Mouse (Mus musculus) lung, embryonic 14.5 days (tissue): Measurements from ENCODE around the gene Fermt3. TPM values are rescaled to one million over a fixed set of nuclear protein-coding genes. Genes with fewer than 3 reads are reported as not detected.
"Not testable (repeated sequence)": the region's sequence is repeated elsewhere in the genome, so short reads cannot be mapped to it uniquely, and the experiment has no call there.

Experiments used
- ATAC-seq: fragments of 200-750 bp; cut with Nextera tagmentation; 2 replicates; pipeline ENCODE4 v1.8.0; 2017; ENCODE audit warnings: mild to moderate bottlenecking, moderate TSS enrichment, moderate library complexity; ENCODE audit not compliant: insufficient read depth
- DNase-seq: peaks from one replicate; pipeline ENCODE4 v3.0.0-alpha.2; 2015
- H3K27ac ChIP-seq: fragments of 300-500 bp; sonication (generic); 2 replicates; pipeline ENCODE4 v1.5.1; 2014; ENCODE audit warnings: low read depth, mild to moderate bottlenecking, moderate library complexity
- H3K27me3 ChIP-seq: fragments of 300-500 bp; sonication (generic); 2 replicates; pipeline ENCODE4 v1.6.1; 2014; ENCODE audit warnings: low read length, control low read depth; ENCODE audit not compliant: insufficient read depth
- H3K36me3 ChIP-seq: fragments of 300-500 bp; sonication (generic); 2 replicates; pipeline ENCODE4 v1.6.1; 2014; ENCODE audit warnings: control low read depth; ENCODE audit not compliant: insufficient read depth
- H3K4me1 ChIP-seq: fragments of 300-500 bp; sonication (generic); 2 replicates; pipeline ENCODE4 v1.6.1; 2014; ENCODE audit warnings: antibody characterized with exemption, control low read depth; ENCODE audit not compliant: insufficient read depth
- H3K4me2 ChIP-seq: fragments of 300-500 bp; sonication (generic); 2 replicates; pipeline ENCODE4 v1.6.1; 2014; ENCODE audit warnings: mild to moderate bottlenecking
- H3K4me3 ChIP-seq: fragments of 300-500 bp; sonication (generic); 2 replicates; pipeline ENCODE4 v1.5.1; 2014; ENCODE audit warnings: low read depth, low read length
- H3K9ac ChIP-seq: fragments of 300-500 bp; sonication (generic); 2 replicates; pipeline ENCODE4 v1.6.1; 2014
- H3K9me3 ChIP-seq: fragments of 300-500 bp; sonication (generic); 2 replicates; pipeline ENCODE4 v1.6.1; 2016; ENCODE audit warnings: low read depth, low read length, control low read depth
- CTCF ChIP-seq: IDR thresholded peaks from 2 replicates; pipeline ENCODE4 v1.5.1; 2016; ENCODE audit warnings: antibody characterized with exemption, low read depth
- WGBS: fragments of 180-500 bp; shearing (Covaris S2); extraction: QIAGEN DNeasy Blood & Tissue Kit; methylation state at CpG from one replicate; pipeline ENCODE4 v1.1.7; 2014; 5-methylcytosine and 5-hydroxymethylcytosine counted together
- polyA plus RNA-seq: library from polyadenylated mRNA; unstranded; fragments of >200 nt; fragmentation: Nextera tagmentation; extraction: Ambion mirVana; gene quantifications from 2 replicates; pipeline ENCODE4 v1.2.1, GENCODE M21; 2014

The Fermt3 gene
- polyA plus RNA-seq, 1 experiment from 2014 or later, result 8.6 TPM

DNA sequence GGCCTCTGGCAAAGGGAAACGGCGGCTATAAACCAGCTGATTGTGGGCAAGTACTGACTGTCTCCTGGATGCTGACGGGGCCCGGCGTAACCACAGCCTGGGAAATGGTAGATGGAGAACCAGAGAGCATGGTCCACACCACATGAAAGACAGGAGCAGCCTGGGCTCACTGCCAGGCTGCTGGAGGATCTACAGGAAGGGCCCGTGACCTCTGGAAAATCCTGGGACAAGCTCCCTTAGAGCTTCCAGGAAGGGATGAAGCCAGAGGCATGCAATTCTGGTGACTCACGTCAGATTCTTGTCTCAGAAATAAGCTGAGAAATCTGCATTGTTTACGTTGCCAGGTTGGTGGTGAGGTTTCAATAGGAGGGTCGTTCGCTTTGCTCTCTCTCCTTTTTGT, 35.5 kb upstream of the Fermt3 start:
- peak; percentile 85 for DNase-seq
- Histone ChIP-seq H3K4me3 (no peak overlapping the region), H3K27ac (no peak overlapping the region), H3K27me3 (no peaks in the 10 kb centered on the region), H3K9ac (no peak overlapping the region), H3K9me3 (no peaks in the 10 kb centered on the region), H3K4me1 (peaks cover 15% of the 10 kb centered on the region), H3K36me3 (no peaks in the 10 kb centered on the region), H3K4me2 (no peak overlapping the region)
- 45% methylated on average over 10 of the region's 10 CpGs for WGBS
- TF ChIP-seq CTCF, result no peak
- no peak for ATAC-seq

DNA sequence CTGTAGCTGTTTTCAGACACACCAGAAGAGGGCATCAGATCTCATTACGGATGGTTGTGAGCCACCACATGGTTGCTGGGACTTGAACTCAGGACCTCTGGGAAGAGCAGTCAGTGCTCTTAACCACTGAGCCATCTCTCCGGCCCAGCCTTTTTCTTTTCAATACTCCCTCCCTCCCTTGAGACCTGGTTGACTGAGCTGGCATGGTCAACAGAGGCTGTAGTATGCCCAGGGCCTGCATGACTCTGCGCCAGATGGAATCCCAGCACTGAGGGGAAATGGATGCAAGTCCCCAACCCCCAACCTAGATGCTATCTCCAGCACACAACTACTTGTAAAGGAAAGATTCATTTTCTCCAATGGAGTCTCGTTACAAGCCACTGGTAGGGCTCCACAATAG, 34.1 kb upstream of the Fermt3 start:
- not testable (repeated sequence) for DNase-seq, H3K9me3 ChIP-seq, H3K27me3 ChIP-seq, H3K27ac ChIP-seq, H3K4me3 ChIP-seq, H3K36me3 ChIP-seq, ATAC-seq, H3K4me2 ChIP-seq, H3K9ac ChIP-seq
- peaks cover 15% of the 10 kb centered on the region for H3K4me1 ChIP-seq
- 82% methylated on average over 4 of the region's 4 CpGs for WGBS

DNA sequence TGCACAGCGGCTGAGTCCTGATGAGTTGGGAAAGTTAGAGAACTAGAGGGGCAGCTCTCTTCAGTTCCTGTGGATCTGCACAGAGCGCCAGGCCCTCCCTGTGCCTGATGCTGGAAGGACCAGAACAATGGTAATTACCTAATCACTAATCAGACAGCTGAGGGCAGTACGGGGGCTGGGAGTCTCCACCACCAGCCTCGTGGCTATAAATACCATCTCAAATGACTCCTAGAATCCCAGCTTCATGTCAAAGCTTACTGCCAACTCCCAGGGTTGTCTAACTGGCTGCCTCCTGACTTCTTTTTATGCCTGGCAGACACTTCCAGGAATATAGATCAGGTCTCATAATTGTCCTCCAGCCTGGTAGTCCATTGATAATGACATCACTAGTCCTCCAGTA, 25.4 kb upstream of the Fermt3 start:
- Histone ChIP-seq H3K27me3 (no peaks in the 10 kb centered on the region), H3K4me2 (no peak overlapping the region), H3K4me3 (no peak overlapping the region), H3K4me1 (peaks cover 3% of the 10 kb centered on the region; the same call in 1 of the 2 replicates), H3K36me3 (no peaks in the 10 kb centered on the region), H3K27ac (no peak overlapping the region), H3K9me3 (no peaks in the 10 kb centered on the region), H3K9ac (no peak overlapping the region)
- ATAC-seq (no peak), DNase-seq (no peak)
- WGBS, result 57% methylated on average over 4 of the region's 4 CpGs
- no peak for TF ChIP-seq CTCF

DNA sequence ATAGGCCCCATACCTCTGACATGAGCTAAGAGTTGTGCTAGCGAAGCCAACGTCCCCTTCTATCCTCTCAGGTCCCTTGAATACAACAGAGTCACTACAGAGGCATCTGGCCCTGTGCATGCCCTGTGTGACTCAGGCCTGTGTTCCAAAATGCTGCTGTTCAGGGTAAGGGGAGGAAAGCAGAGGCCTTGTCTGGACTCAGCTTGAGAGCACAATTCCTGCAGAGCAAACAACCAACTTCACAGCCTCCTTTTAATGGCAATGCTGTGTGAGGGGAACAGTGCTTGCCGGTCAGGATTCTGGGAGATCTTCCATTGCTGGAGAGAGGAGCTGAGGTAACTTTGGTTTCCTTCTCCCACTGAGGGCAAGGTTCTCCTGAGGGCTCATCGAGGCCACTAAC, 25.0 kb upstream of the Fermt3 start:
- DNase-seq, result no peak
- Histone ChIP-seq H3K4me3 (no peak overlapping the region), H3K4me1 (peaks cover 3% of the 10 kb centered on the region; the same call in 1 of the 2 replicates), H3K4me2 (no peak overlapping the region), H3K27ac (no peak overlapping the region), H3K9me3 (no peaks in the 10 kb centered on the region), H3K9ac (no peak overlapping the region), H3K36me3 (no peaks in the 10 kb centered on the region), H3K27me3 (no peaks in the 10 kb centered on the region)
- ATAC-seq, result no peak
- WGBS, result 63% methylated on average over 4 of the region's 4 CpGs
- TF ChIP-seq CTCF, result no peak

DNA sequence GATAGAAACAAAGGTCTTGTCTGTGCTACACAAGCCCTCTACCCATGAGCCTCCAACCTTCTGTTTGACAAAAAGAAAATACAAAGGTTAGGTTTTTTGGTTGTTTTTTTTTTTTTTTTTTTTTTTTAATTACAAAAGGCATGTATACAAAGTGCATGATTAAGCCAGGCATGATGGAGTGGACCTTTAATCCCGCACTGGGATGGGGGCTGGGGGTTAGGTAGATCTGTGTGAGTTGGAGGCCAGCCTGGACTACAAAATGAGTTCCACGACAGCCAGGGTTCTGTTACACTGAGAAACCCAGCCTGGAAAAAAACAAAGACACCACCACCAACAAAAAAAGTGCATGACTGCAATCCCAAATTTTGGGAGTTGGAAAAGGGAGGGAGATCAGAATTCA, 21.9 kb upstream of the Fermt3 start:
- H3K4me2 ChIP-seq, result peak overlapping the region; percentile 84
- H3K4me1 ChIP-seq, result peaks cover 21% of the 10 kb centered on the region
- H3K4me3 ChIP-seq, result peak overlapping the region; percentile 55; the same call in 1 of the 2 replicates
- H3K9ac ChIP-seq, result no peak overlapping the region
- H3K27ac ChIP-seq, result no peak overlapping the region; the same call in 1 of the 2 replicates
- ATAC-seq, result no peak
- H3K36me3 ChIP-seq, result peaks cover 10% of the 10 kb centered on the region
- 92% methylated on average over 2 of the region's 2 CpGs for WGBS
- DNase-seq, result no peak
- H3K27me3 ChIP-seq, result no peaks in the 10 kb centered on the region
- TF ChIP-seq CTCF, result no peak
- H3K9me3 ChIP-seq, result no peaks in the 10 kb centered on the region

DNA sequence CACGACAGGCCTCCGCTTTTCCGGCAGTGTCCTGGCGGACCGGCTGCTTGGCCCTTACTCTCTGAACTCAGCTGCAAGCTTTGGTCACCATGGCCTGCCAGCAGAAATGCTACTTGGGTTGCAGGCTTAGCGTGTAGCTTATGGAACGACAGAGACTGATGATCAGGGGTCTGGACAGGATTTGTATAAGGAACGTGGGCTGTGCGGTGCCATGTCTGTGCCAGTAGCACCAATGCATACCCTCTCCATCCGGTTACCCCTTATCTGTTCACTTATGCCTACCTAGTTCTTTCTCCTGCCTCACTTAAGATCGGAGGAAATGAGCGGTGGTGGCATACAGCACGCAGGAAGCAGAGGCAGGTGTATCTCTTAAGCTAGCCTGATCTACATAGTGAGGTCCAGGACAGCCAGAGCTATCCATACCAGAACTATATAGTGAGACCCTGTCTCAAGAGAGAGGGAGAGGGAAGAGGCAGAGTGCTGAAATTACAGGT, 21.4 kb upstream of the Fermt3 start:
- no peaks in the 10 kb centered on the region for H3K27me3 ChIP-seq
- peaks cover 11% of the 10 kb centered on the region for H3K36me3 ChIP-seq
- H3K4me2 ChIP-seq, result peak overlapping the region; percentile 84
- H3K9ac ChIP-seq, result peak overlapping the region; percentile 75
- H3K4me3 ChIP-seq, result peak overlapping the region; percentile 55
- ATAC-seq (no peak), DNase-seq (no peak)
- peak overlapping the region; percentile 94 for H3K27ac ChIP-seq
- peaks cover 21% of the 10 kb centered on the region for H3K4me1 ChIP-seq
- 15% methylated on average over 13 of the region's 13 CpGs for WGBS
- no peak for TF ChIP-seq CTCF
- no peaks in the 10 kb centered on the region for H3K9me3 ChIP-seq

DNA sequence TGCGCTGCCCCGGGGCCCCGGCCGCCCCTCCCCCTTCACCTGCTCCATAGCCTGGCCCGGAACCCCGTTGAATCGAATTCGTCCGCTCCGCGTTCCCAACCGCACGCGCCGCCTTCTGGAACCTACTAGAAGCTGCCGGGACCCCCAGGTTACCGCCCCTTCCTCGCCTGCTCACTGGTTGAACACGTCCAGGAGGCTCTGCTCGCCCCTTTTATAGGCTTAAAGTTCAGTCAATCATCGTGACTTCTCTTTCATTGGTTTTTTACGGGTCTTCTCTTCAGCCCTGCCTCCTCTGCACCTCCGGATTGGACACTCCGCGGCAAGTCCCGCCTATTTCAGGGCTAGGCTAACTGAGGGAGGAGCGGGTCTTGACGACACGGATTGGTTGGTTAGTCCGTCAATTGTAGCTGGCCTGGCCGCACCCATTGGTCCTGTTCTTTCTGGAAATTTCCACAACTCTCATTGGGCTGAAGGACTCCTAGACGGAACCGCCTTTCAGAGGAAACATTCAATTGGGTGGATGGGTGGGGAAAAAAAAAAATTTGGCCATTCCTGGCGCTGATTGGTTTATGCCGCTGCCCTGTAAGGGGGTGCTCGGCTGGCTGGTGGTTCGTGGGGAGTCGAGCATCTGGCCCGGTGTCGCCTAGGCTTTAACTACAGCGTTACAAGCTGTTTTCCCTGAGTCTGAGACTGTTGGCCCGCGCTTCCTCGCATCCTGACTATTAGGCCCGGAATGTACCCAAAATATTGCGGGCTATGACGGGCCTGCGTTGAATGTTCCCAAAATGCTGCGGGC, 20.8 kb upstream of the Fermt3 start, which contains the start of gene Stip1:
Gene Stip1, minus strand, starts transcription at position 127 of the 796 bp plus-strand sequence.
- peak; percentile 58 for TF ChIP-seq CTCF
- peak within 1 kb of the TSS; percentile 87 for H3K4me2 ChIP-seq
- H3K4me1 ChIP-seq, result peaks cover 21% of the 10 kb centered on the region
- peak; percentile 99 for ATAC-seq
- no peaks in the 10 kb centered on the region for H3K9me3 ChIP-seq
- peak; percentile 100 for DNase-seq
- H3K27me3 ChIP-seq, result no peaks in the 10 kb centered on the region
- under 1% methylated on average over 49 of the region's 49 CpGs for WGBS
- H3K27ac ChIP-seq, result peak within 1 kb of the TSS; percentile 94
- peaks cover 18% of the 10 kb centered on the region for H3K36me3 ChIP-seq
- peak within 1 kb of the TSS; percentile 92 for H3K4me3 ChIP-seq
- peak within 1 kb of the TSS; percentile 92 for H3K9ac ChIP-seq
